Mouse (Mus musculus): ENCODE results near the gene Eif5a2. TPM values are rescaled to one million over a fixed set of nuclear protein-coding genes. Genes with fewer than 3 reads are reported as not detected.
A peak's percentile ranks its signal among the peaks of the same experiment; 100 is the strongest.

The Eif5a2 gene
- polyA plus RNA-seq (2012; ENCODE audit: insufficient read depth, insufficient read length, missing spikeins): 5.7 and 7.2 TPM in 2 replicates

DNA sequence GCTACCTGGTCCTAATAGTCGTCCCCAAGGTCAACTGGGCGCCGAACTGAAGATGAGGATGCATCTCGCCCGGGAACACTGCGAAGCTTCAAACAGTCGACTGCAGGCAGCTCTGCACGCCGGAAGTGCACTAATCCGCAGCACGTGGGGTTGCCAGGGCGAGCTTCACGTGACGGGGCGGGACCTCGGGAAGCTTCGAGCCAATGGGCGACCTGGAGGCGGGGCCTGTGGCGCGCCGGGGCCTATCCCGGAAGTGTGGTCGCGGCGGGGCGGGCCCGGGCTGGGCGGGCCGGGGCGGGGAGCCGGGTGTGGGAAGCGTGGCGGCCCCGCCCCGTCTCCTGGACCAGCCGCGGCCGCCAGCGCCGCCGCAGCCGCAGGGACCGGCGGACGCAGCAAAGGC lies at the start of gene Eif5a2:
Gene Eif5a2 (plus strand): TSS at position 283 of the 400 bp plus-strand sequence.
- Histone ChIP-seq H3K4me1 (ENCODE audit: control insufficient read depth, insufficient read depth, low read length) (peaks cover 6% of the 10 kb centered on the region), H3K4me3 (ENCODE audit: insufficient read depth, low read length) (peak within 1 kb of the TSS; percentile 77), H3K27ac (ENCODE audit: insufficient read depth, low read depth, low read length) (no peak within 1 kb of the TSS)
- TF ChIP-seq CTCF (IDR thresholded peaks at IDR 0.05; ENCODE audit: low read depth, low read length): no peak
- TF ChIP-seq POLR2A (IDR thresholded peaks at IDR 0.05; ENCODE audit: borderline replicate concordance, low read depth, low read length): no peak

DNA sequence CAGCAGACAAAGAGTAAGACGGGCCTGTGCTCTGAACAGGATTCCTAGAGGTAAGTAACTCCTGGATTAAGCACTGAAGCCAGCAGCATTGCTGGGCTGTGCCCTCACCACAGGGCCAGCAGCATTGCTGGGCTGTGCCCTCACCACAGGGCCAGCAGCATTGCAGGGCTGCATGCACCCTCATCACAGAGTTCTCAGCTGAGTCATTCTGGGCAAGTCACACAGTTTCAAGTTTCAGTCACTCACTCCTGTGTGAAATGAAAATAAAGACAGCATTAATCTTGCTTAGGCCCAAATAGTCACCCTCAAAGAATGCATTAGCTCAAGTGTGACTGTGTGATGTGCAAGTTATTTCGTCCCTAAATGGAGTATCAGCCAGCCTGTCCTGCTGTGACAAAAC lies 46.4 kb upstream of the Eif5a2 start:
- Histone ChIP-seq H3K27ac (ENCODE audit: insufficient read depth, low read depth, low read length) (no peak overlapping the region), H3K4me3 (ENCODE audit: insufficient read depth, low read length) (no peak overlapping the region), H3K4me1 (ENCODE audit: control insufficient read depth, insufficient read depth, low read length) (no peaks in the 10 kb centered on the region)
- TF ChIP-seq CTCF (IDR thresholded peaks at IDR 0.05; ENCODE audit: low read depth, low read length) (no peak), POLR2A (IDR thresholded peaks at IDR 0.05; ENCODE audit: borderline replicate concordance, low read depth, low read length) (no peak)

- no peak for TF ChIP-seq POLR2A (IDR thresholded peaks at IDR 0.05; ENCODE audit: borderline replicate concordance, low read depth, low read length)
- no peak for TF ChIP-seq CTCF (IDR thresholded peaks at IDR 0.05; ENCODE audit: low read depth, low read length)
- Histone ChIP-seq H3K4me1 (ENCODE audit: control insufficient read depth, insufficient read depth, low read length) (no peaks in the 10 kb centered on the region), H3K27ac (ENCODE audit: insufficient read depth, low read depth, low read length) (no peak overlapping the region)
These were observed 44.1 kb upstream of the Eif5a2 start for GRCm38 (mm10) chr3:28736981-28737380.

GRCm38 (mm10) chr3:28740353-28740752 lies 40.7 kb upstream of the Eif5a2 start:
- no peak overlapping the region for H3K4me3 ChIP-seq (ENCODE audit: insufficient read depth, low read length)
- TF ChIP-seq CTCF (IDR thresholded peaks at IDR 0.05; ENCODE audit: low read depth, low read length) (no peak), POLR2A (IDR thresholded peaks at IDR 0.05; ENCODE audit: borderline replicate concordance, low read depth, low read length) (no peak)
- H3K4me1 ChIP-seq (ENCODE audit: control insufficient read depth, insufficient read depth, low read length): no peaks in the 10 kb centered on the region
- no peak overlapping the region for H3K27ac ChIP-seq (ENCODE audit: insufficient read depth, low read depth, low read length)

More at GRCm38 (mm10) chr3:28736981-28737380, 44.1 kb upstream of the Eif5a2 start:
- no peak overlapping the region for H3K4me3 ChIP-seq (ENCODE audit: insufficient read depth, low read length)

DNA sequence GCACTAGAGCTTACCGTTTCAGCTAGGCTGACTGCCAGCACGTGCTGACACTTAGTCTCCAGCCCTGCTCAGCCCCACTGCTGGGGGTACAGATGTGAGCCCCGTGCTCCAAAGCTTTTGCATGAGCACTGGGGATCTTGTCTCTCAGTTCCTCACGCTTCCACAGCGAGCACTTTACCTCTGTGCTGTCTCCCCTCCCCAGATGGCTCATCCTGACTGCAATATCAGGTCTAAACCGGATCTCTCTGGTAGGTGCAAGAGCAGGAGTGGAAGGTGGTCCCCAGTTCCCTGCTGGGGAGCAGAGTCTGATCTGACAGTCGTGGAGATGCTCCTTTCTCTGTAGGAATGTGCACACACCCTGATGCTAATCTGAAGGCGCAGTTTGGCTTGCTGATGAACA lies 37.8 kb upstream of the Eif5a2 start:
- no peak overlapping the region for H3K4me3 ChIP-seq (ENCODE audit: insufficient read depth, low read length)
- no peak overlapping the region for H3K27ac ChIP-seq (ENCODE audit: insufficient read depth, low read depth, low read length)
- no peaks in the 10 kb centered on the region for H3K4me1 ChIP-seq (ENCODE audit: control insufficient read depth, insufficient read depth, low read length)
- no peak for TF ChIP-seq CTCF (IDR thresholded peaks at IDR 0.05; ENCODE audit: low read depth, low read length)
- no peak for TF ChIP-seq POLR2A (IDR thresholded peaks at IDR 0.05; ENCODE audit: borderline replicate concordance, low read depth, low read length)

- TF ChIP-seq CTCF (IDR thresholded peaks at IDR 0.05; ENCODE audit: low read depth, low read length) (peak; percentile 86), POLR2A (IDR thresholded peaks at IDR 0.05; ENCODE audit: borderline replicate concordance, low read depth, low read length) (no peak)
- Histone ChIP-seq H3K27ac (ENCODE audit: insufficient read depth, low read depth, low read length) (no peak overlapping the region), H3K4me3 (ENCODE audit: insufficient read depth, low read length) (no peak overlapping the region), H3K4me1 (ENCODE audit: control insufficient read depth, insufficient read depth, low read length) (no peaks in the 10 kb centered on the region)
These were observed 35.1 kb upstream of the Eif5a2 start for GRCm38 (mm10) chr3:28745835-28746483.

DNA sequence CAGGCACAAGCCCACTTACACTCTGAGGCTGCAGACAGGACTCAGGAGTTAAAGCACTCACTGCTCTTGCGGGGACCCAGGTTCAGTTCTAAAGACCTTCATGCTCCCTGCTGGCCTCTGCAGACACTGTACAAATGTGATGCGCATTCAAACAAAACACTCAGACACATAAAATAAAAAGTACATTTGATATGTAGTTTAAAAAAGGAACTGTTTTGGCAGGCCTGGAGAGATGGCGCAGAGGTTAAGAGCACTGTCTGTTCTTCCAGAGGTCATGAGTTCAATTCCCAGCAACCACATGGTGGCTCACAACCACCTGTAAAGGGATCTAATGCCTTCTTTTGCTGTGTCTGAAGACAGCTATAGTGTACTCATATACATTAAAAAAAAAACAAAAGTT lies 32.9 kb upstream of the Eif5a2 start:
- no peaks in the 10 kb centered on the region for H3K4me1 ChIP-seq (ENCODE audit: control insufficient read depth, insufficient read depth, low read length)
- H3K27ac ChIP-seq (ENCODE audit: insufficient read depth, low read depth, low read length): no peak overlapping the region
- H3K4me3 ChIP-seq (ENCODE audit: insufficient read depth, low read length): no peak overlapping the region
- TF ChIP-seq CTCF (IDR thresholded peaks at IDR 0.05; ENCODE audit: low read depth, low read length) (no peak), POLR2A (IDR thresholded peaks at IDR 0.05; ENCODE audit: borderline replicate concordance, low read depth, low read length) (no peak)

GRCm38 (mm10) chr3:28748956-28749355 lies 32.1 kb upstream of the Eif5a2 start:
- TF ChIP-seq POLR2A (IDR thresholded peaks at IDR 0.05; ENCODE audit: borderline replicate concordance, low read depth, low read length) (no peak), CTCF (IDR thresholded peaks at IDR 0.05; ENCODE audit: low read depth, low read length) (no peak)
- no peak overlapping the region for H3K4me3 ChIP-seq (ENCODE audit: insufficient read depth, low read length)
- H3K4me1 ChIP-seq (ENCODE audit: control insufficient read depth, insufficient read depth, low read length): no peaks in the 10 kb centered on the region
- H3K27ac ChIP-seq (ENCODE audit: insufficient read depth, low read depth, low read length): no peak overlapping the region

GRCm38 (mm10) chr3:28755477-28755876 lies 25.6 kb upstream of the Eif5a2 start:
- no peak overlapping the region for H3K27ac ChIP-seq (ENCODE audit: insufficient read depth, low read depth, low read length)
- no peaks in the 10 kb centered on the region for H3K4me1 ChIP-seq (ENCODE audit: control insufficient read depth, insufficient read depth, low read length)
- TF ChIP-seq POLR2A (IDR thresholded peaks at IDR 0.05; ENCODE audit: borderline replicate concordance, low read depth, low read length) (no peak), CTCF (IDR thresholded peaks at IDR 0.05; ENCODE audit: low read depth, low read length) (no peak)
- no peak overlapping the region for H3K4me3 ChIP-seq (ENCODE audit: insufficient read depth, low read length)

GRCm38 (mm10) chr3:28761225-28761789 lies 19.8 kb upstream of the Eif5a2 start:
- Histone ChIP-seq H3K4me1 (ENCODE audit: control insufficient read depth, insufficient read depth, low read length) (no peaks in the 10 kb centered on the region), H3K27ac (ENCODE audit: insufficient read depth, low read depth, low read length) (no peak overlapping the region), H3K4me3 (ENCODE audit: insufficient read depth, low read length) (no peak overlapping the region)
- TF ChIP-seq POLR2A (IDR thresholded peaks at IDR 0.05; ENCODE audit: borderline replicate concordance, low read depth, low read length) (no peak), CTCF (IDR thresholded peaks at IDR 0.05; ENCODE audit: low read depth, low read length) (no peak)

Data from bone marrow macrophage, adult 2 months (primary cell).